Mouse (Mus musculus): ENCODE data around the gene Ift81.
"Not testable (repeated sequence)": the region's sequence is repeated elsewhere in the genome, so short reads cannot be mapped to it uniquely, and the experiment has no call there.

The Ift81 gene

DNA sequence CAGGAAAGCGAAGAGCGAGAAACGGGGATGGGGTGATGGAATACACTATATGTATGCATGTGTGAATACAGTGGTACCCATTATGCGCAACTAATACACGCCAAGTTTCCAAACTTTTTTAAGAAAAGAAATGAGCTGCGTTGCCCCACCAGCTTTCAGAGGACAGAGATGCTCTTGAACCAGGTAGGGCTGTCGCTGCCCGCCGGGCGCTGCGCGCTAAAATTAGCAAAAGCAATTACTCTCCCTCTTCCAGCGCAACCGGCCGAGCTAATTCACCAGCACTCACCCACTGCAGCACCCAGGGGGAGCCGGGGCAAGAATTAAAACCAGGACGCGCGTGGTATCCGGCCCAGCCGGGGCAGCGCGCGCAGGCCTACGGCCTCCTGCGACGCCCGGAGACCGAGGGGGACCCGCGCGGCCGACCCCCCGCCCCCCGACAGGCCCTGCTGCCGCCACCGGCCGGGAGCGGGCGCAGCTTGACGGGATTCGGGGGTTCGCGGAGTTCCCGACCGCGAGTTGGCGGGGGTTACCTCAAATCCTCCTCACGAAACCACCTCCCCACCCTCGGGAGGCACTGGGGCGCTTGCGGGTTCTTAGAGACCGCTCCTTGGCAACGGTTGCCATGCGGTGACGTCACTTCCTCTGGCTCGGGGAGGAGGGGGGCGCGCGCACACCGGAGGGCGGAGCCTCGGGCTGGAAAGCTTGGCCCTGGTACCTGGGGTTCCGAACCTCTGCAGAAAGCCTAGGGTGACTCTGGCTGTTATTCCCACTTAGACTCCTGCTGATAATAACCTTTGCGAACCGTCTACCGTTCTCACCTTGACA is at the start of gene Ift81:
Gene Ift81 (minus strand): TSS at position 611 of the 825 bp plus-strand sequence.
- DNase-seq (ENCODE audit: low spot score): peak; percentile 96

- DNase-seq (ENCODE audit: low spot score): no peak
Observed at GRCm38 (mm10) chr5:122662501-122662900, 48.2 kb upstream of the Ift81 start.

GRCm38 (mm10) chr5:122656808-122657207 is 42.5 kb upstream of the Ift81 start:
- DNase-seq (ENCODE audit: low spot score): no peak

GRCm38 (mm10) chr5:122654268-122654573 is 39.9 kb upstream of the Ift81 start:
- DNase-seq (ENCODE audit: low spot score): no peak

DNA sequence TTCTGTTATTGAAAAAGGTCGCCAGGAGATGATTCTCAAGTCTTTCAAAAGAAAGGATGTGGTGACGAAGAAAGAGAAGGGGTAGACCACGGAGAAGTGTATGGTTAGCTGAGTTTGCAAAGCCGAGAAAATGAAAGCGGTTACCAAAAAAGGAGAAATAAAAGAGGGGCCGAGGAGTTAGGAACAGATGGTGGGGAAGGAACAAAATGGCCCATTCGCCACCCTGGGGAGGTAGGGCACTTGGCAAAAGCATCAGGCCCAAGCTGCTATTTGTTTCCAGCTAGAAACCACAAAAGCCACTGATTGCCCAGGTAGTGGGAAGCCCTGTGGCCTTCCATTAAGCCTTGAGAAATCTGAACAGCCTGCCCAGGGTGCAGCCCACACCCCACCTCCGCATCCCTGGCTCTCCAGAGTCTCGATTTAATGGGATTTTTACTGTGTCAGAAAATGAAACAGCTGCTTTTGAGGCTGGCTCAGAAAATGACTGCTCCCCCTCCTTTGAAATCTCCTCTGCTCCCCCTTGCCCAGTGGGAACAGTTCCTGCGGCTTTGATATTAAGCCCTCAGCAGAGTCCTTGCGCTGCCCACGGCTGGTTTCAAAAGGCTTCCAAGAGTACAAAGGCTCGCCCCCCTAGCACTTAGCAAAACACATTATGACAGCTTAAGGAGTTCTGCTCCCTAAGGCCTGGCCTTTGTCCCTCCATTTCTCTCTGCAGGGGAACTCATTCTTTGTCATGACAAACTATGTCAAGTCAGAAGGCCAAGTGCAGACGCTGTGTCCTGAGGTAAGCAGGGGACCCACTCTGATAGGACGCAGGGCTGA is 39.3 kb upstream of the Ift81 start:
- no peak for DNase-seq (ENCODE audit: low spot score)

- DNase-seq (ENCODE audit: low spot score): no peak
Observed at GRCm38 (mm10) chr5:122653112-122653445, 38.8 kb upstream of the Ift81 start.

DNA sequence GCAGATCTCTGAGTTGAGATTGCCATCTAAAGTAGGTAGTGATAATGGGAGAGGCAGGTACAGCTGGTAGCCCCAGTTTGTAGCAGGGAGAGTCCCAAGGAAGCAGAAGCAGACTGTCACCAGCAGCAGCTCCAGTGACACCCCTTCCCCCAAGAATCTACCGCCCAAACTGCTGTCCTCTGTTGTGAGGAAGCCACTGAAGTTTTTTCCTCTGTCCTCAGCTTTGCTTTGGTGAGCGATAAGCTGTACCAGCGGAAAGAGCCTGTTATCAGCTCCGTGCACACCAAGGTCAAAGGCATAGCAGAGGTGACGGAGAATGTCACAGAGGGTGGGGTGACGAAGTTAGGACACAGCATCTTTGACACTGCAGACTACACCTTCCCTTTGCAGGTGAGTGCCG is 38.2 kb upstream of the Ift81 start:
- no peak for DNase-seq (ENCODE audit: low spot score)

DNA sequence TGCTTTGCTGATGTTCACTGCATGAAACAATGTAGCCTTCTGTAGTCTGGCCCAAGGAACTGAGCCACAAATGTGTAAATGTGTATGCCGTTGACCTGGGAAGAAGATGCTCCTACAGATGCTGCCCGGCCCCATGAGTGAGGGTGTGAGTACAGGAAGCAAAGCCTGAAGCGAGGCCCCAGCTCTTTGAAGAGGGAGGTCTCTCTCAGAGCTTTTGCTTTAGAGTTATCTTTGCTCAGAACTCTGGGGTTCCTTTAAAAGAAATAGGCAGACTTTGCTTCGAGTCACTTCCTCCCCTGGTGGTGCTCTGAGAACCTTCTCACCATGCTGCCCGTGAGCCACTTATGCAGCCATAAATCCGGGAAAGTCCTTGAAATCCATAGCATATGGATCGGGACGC is 35.8 kb upstream of the Ift81 start:
- no peak for DNase-seq (ENCODE audit: low spot score)

- DNase-seq (ENCODE audit: low spot score): peak; percentile 29
Observed at GRCm38 (mm10) chr5:122649264-122649663, 34.9 kb upstream of the Ift81 start.

GRCm38 (mm10) chr5:122647952-122648374 is 33.6 kb upstream of the Ift81 start:
- DNase-seq (ENCODE audit: low spot score): not testable (repeated sequence)

DNA sequence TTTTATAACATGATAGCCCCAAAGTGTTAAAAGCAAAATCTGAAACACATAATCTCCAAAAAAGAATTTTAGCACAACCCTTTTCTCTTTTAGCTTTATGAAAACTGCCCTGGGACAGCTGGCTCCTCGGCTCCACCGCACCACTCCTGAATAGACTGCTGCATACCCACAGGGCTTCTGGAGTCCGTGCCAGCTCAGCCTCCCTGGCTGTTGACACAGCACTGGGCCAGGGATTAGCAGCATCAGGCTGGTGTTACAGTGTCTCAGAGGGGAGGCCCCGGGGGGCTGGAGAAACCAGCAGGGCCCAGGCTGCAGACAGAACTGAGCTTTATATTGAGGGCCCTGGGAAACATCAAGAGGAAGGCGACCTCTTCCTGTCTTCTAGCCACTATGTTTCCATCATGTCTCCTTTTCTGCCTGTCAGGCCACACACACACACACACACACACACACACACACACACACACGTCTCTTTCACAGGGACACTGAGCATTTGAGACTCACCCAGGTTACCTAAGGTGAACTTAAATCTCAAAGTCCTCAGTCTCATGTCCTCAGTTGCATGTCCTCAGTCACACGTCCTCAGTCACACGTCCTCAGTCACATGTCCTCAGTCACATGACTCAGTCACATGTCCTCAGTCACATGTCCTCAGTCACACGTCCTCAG is 33.1 kb upstream of the Ift81 start:
- DNase-seq (ENCODE audit: low spot score): no peak

DNA sequence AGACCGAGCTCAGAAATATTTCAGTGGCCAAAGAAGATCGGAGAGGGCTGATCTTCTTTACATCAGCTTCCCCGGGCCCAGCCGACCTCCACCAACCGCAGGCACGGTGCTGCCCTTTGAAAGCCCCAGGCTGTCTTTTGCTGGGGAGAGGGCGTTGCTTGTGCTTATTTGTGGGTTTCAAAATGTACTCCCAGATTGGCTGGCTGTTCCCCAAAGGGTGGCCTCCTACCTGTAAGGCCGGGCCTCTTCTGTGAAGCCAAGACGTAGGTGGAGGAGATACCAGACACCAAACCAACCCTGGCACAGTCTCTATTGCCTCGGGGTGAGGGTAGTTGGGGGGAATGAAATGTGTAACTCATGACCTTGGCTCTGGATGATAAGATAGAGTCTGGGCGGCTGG is 31.7 kb upstream of the Ift81 start:
- no peak for DNase-seq (ENCODE audit: low spot score)

- no peak for DNase-seq (ENCODE audit: low spot score)
Observed at GRCm38 (mm10) chr5:122645290-122645689, 31.0 kb upstream of the Ift81 start.

- DNase-seq (ENCODE audit: low spot score): peak; percentile 35
Observed at GRCm38 (mm10) chr5:122644111-122644607, 29.8 kb upstream of the Ift81 start.

DNA sequence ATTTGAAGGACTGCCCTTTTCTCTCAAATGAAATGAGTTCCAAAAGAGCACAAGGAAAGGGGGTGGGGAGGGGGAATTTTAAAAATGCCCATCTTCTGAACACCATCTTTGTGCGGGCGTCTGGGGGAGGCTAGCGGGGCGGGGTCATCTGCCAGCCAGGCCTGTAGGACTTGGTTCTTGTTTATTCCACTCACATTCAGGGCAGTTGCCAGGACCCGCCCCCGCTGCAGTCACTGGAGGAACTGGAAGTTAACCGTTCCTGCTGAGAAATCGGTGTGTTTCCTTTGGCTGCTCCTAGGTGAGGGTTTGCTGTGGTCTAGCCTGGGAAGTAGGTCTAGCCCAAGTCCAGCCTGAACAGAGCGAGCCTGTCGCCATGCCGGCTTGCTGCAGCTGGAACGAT is 29.4 kb upstream of the Ift81 start, which contains the start of gene P2rx7:
Gene P2rx7 (plus strand): TSS at position 211 of the 400 bp plus-strand sequence.
- DNase-seq (ENCODE audit: low spot score): peak; percentile 76

GRCm38 (mm10) chr5:122639986-122640385 is 25.7 kb upstream of the Ift81 start:
- DNase-seq (ENCODE audit: low spot score): no peak

- no peak for DNase-seq (ENCODE audit: low spot score)
Observed at GRCm38 (mm10) chr5:122639517-122639916, 25.2 kb upstream of the Ift81 start.

DNA sequence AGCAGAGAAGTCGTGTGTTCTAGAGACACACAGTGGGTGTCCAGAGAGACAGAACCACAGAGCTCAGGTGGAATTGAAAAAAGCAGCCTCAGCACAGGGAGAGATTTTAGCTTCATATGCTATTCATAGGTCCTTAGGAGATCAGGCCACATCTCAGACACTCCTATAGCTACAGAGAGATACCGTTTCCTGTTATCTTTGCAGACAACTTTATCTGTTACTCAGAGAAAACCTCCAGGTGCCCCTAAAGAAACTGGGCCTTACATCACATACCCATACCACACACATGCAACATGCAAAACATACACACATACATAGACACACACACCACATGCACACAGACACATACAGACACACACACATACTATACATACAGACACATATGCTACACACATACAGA is 24.0 kb upstream of the Ift81 start:
- DNase-seq (ENCODE audit: low spot score): no peak

- DNase-seq (ENCODE audit: low spot score): no peak
Observed at GRCm38 (mm10) chr5:122636958-122637357, 22.6 kb upstream of the Ift81 start.

- no peak for DNase-seq (ENCODE audit: low spot score)
Observed at GRCm38 (mm10) chr5:122636308-122636707, 22.0 kb upstream of the Ift81 start.

GRCm38 (mm10) chr5:122635228-122635627 is 20.9 kb upstream of the Ift81 start:
- no peak for DNase-seq (ENCODE audit: low spot score)

GRCm38 (mm10) chr5:122627243-122627642 is 12.9 kb upstream of the Ift81 start:
- peak; percentile 94 for DNase-seq (ENCODE audit: low spot score)
